31 mouse cellular contexts compared by ENCODE assay signal in genomic region chr12:73529590-73529989, GRCm38 (mm10). TPM values are rescaled to one million over a fixed set of nuclear protein-coding genes. Genes with fewer than 3 reads are reported as not detected.
DNase-seq lines count a peak whose midpoint lies in the region; ATAC-seq and TF ChIP-seq lines count a peak whose summit lies in the region.
"Had no signal": no experiment of that assay in that cellular context is flagged by ENCODE, and none has a peak within 500 bp of the region (broad histone marks: within the 10 kb centered on the region; RNA-seq: fewer than 3 reads in every experiment).

No protein-coding gene starts in this region.

- no peaks in the 10 kb centered on the region for H3K36me3 ChIP-seq in lung, embryonic 14.5 days (ENCODE audit: insufficient read depth)
- H3K36me3 ChIP-seq in intestine, embryonic 14.5 days (ENCODE audit: control insufficient read depth, insufficient read depth, low read length) = no peaks in the 10 kb centered on the region
- H3K36me3 ChIP-seq in limb, embryonic 11.5 days (ENCODE audit: control insufficient read depth, insufficient read depth, low read length) = no peaks in the 10 kb centered on the region
- H3K36me3 ChIP-seq: embryonic facial prominence, embryonic 15.5 days; forebrain, embryonic 12.5 days; G1E; heart, embryonic 10.5 days; heart, embryonic 15.5 days; hindbrain, embryonic 12.5 days; liver, embryonic 12.5 days; neural tube, embryonic 15.5 days had no signal

- ATAC-seq in lung, embryonic 14.5 days (ENCODE audit: insufficient read depth) = no peak
- ATAC-seq in intestine, embryonic 14.5 days (replicated peaks; ENCODE audit: low FRiP score, low TSS enrichment, low read depth) = 0 out of 2 replicates have a peak, but pooled peaks have one; percentile 23
- no peak for ATAC-seq in limb, embryonic 11.5 days (ENCODE audit: insufficient number of reproducible peaks, low FRiP score, low TSS enrichment, low read depth)
- ATAC-seq: forebrain, postnatal 0 days; hindbrain, postnatal 0 days; liver, embryonic 12.5 days; liver, postnatal 0 days had no signal

- H3K27ac ChIP-seq in lung, embryonic 14.5 days (ENCODE audit: low read depth) = no peak overlapping the region
- H3K27ac ChIP-seq in intestine, embryonic 14.5 days (ENCODE audit: low read depth) = no peak overlapping the region
- H3K27ac ChIP-seq in limb, embryonic 11.5 days (replicated peaks; ENCODE audit: low read depth, low read length) = peak overlapping the region; percentile 56; the same call in 1 of the 2 replicates
- H3K27ac ChIP-seq in cerebellum, adult 2 months (ENCODE audit: insufficient read depth, low read length) = no peak overlapping the region
- H3K27ac ChIP-seq: embryonic facial prominence, embryonic 15.5 days; forebrain, embryonic 12.5 days; heart, embryonic 10.5 days; heart, embryonic 15.5 days; hindbrain, embryonic 12.5 days; hindbrain, postnatal 0 days; liver, embryonic 12.5 days; neural tube, embryonic 15.5 days had no signal

- H3K27me3 ChIP-seq in lung, embryonic 14.5 days (ENCODE audit: insufficient read depth, low read length) = peaks cover 9% of the 10 kb centered on the region; the same call in 1 of the 2 replicates
- 0 out of 2 replicates have a peak, but pooled peaks cover 5% of the 10 kb centered on the region for H3K27me3 ChIP-seq in intestine, embryonic 14.5 days (replicated peaks; ENCODE audit: control insufficient read depth, insufficient read depth, low read length)
- H3K27me3 ChIP-seq in limb, embryonic 11.5 days (ENCODE audit: control insufficient read depth, insufficient read depth, low read length) = no peaks in the 10 kb centered on the region
- no peaks in the 10 kb centered on the region; the same call in 1 of the 2 replicates for H3K27me3 ChIP-seq in cerebellum, adult 2 months (ENCODE audit: control insufficient read depth, insufficient read depth, low read length)
- H3K27me3 ChIP-seq: forebrain, embryonic 12.5 days; hindbrain, embryonic 12.5 days; neural tube, embryonic 15.5 days had no signal

- no peak for DNase-seq in lung, embryonic 14.5 days
- no peak for DNase-seq in lung, postnatal 14 days
- DNase-seq in R1 (ENCODE audit: low read depth, low spot score) = peak; percentile 43
- DNase-seq in intestine, embryonic 14.5 days (ENCODE audit: low spot score) = no peak
- DNase-seq in limb, embryonic 11.5 days (ENCODE audit: low spot score) = no peak
- DNase-seq in kidney, adult 8-10 months = no peak
- no peak for DNase-seq in cerebellum, adult 2 months
- no peak for DNase-seq in layer of hippocampus, postnatal 36 days
- DNase-seq: adrenal gland, postnatal 14 days; cerebellum, adult 11 months; cerebellum, adult 9-11 months; forebrain, postnatal 0 days; gastrocnemius, postnatal 10 days; heart, postnatal 36 days; kidney, adult 18-20 months; kidney, postnatal 4 days; liver, postnatal 0 days; midbrain, embryonic 14.5 days; retina, postnatal 1 day; right cerebral cortex, postnatal 14 days; spleen, adult 18-20 months; thymus, postnatal 14 days had no signal

- no peaks in the 10 kb centered on the region for H3K9me3 ChIP-seq in lung, embryonic 14.5 days (ENCODE audit: low read depth, low read length)
- H3K9me3 ChIP-seq in intestine, embryonic 14.5 days (ENCODE audit: control insufficient read depth, low read length) = no peaks in the 10 kb centered on the region
- H3K9me3 ChIP-seq in limb, embryonic 11.5 days (ENCODE audit: control insufficient read depth, low read length) = no peaks in the 10 kb centered on the region
- H3K9me3 ChIP-seq: embryonic facial prominence, embryonic 15.5 days; forebrain, embryonic 12.5 days; G1E; heart, embryonic 10.5 days; heart, embryonic 15.5 days; hindbrain, embryonic 12.5 days; liver, embryonic 12.5 days; neural tube, embryonic 15.5 days had no signal

- no peak for TF ChIP-seq CTCF in lung, embryonic 14.5 days (IDR thresholded peaks at IDR 0.05; ENCODE audit: low read depth)
- no peak for TF ChIP-seq CTCF in cerebellum, adult 2 months (IDR thresholded peaks at IDR 0.05; ENCODE audit: borderline replicate concordance, insufficient read depth, low read depth, low read length)

- no peak overlapping the region for H3K9ac ChIP-seq in lung, embryonic 14.5 days
- no peak overlapping the region for H3K9ac ChIP-seq in intestine, embryonic 14.5 days (ENCODE audit: low read length)
- H3K9ac ChIP-seq in limb, embryonic 11.5 days (ENCODE audit: low read length) = no peak overlapping the region
- H3K9ac ChIP-seq: embryonic facial prominence, embryonic 15.5 days; forebrain, embryonic 12.5 days; forebrain, postnatal 0 days; heart, embryonic 15.5 days; hindbrain, embryonic 12.5 days; liver, embryonic 12.5 days; liver, postnatal 0 days; neural tube, embryonic 15.5 days had no signal

- 52% methylated on average over 11 of the region's 11 CpGs for WGBS in lung, embryonic 14.5 days
- WGBS in intestine, embryonic 14.5 days = 62% methylated on average over 11 of the region's 11 CpGs
- WGBS in limb, embryonic 11.5 days = 54% methylated on average over 11 of the region's 11 CpGs
- 88% methylated on average over 11 of the region's 11 CpGs for whole genome bisulfite sequencing in cerebellum, adult 2 months

- no peak for TF ChIP-seq POLR2A in cerebellum, adult 2 months (IDR thresholded peaks at IDR 0.05; ENCODE audit: borderline replicate concordance, insufficient read depth, low read length)

- no peak overlapping the region for H3K4me3 ChIP-seq in lung, embryonic 14.5 days (ENCODE audit: low read depth, low read length)
- H3K4me3 ChIP-seq in intestine, embryonic 14.5 days (ENCODE audit: low read depth, low read length) = no peak overlapping the region
- no peak overlapping the region for H3K4me3 ChIP-seq in limb, embryonic 11.5 days (ENCODE audit: low read depth, low read length)
- H3K4me3 ChIP-seq in cerebellum, adult 2 months (replicated peaks; ENCODE audit: insufficient read depth, low read depth, low read length) = no peak overlapping the region
- H3K4me3 ChIP-seq: embryonic facial prominence, embryonic 15.5 days; forebrain, embryonic 12.5 days; heart, embryonic 10.5 days; heart, embryonic 15.5 days; hindbrain, embryonic 12.5 days; liver, embryonic 12.5 days; neural tube, embryonic 15.5 days had no signal

- H3K4me1 ChIP-seq in lung, embryonic 14.5 days (ENCODE audit: insufficient read depth) = no peaks in the 10 kb centered on the region; the same call in 1 of the 2 replicates
- H3K4me1 ChIP-seq in intestine, embryonic 14.5 days (replicated peaks; ENCODE audit: control insufficient read depth, insufficient read depth, low read length) = no peaks in the 10 kb centered on the region; the same call in 1 of the 2 replicates
- H3K4me1 ChIP-seq in limb, embryonic 11.5 days (ENCODE audit: control insufficient read depth, insufficient read depth, low read length) = peaks cover 35% of the 10 kb centered on the region
- H3K4me1 ChIP-seq in cerebellum, adult 2 months (ENCODE audit: control insufficient read depth, insufficient read depth, low read length) = no peaks in the 10 kb centered on the region
- H3K4me1 ChIP-seq: heart, embryonic 15.5 days; liver, embryonic 12.5 days had no signal

- H3K4me2 ChIP-seq in lung, embryonic 14.5 days = 0 out of 2 replicates have a peak overlapping the region, but pooled peaks have one; percentile 12
- no peak overlapping the region for H3K4me2 ChIP-seq in intestine, embryonic 14.5 days (ENCODE audit: low read length)
- H3K4me2 ChIP-seq in limb, embryonic 11.5 days (ENCODE audit: low read depth, severe bottlenecking) = peak overlapping the region; percentile 22; the same call in 1 of the 2 replicates
- H3K4me2 ChIP-seq: embryonic facial prominence, embryonic 15.5 days; forebrain, embryonic 12.5 days; heart, embryonic 15.5 days; liver, embryonic 12.5 days; neural tube, embryonic 15.5 days had no signal

RNA-seq across cellular contexts. Expression of gene Tmem30b, which starts 16.6 kb away (rescaled TPM):
- 4.0 and 5.1 TPM in 2 replicates for polyA plus RNA-seq in lung, embryonic 14.5 days (2014; fragmentation: Nextera tagmentation; extraction: Ambion mirVana)
- 34.5 and 41.3 TPM in 2 replicates for polyA plus RNA-seq in intestine, embryonic 14.5 days (2014; fragmentation: Nextera tagmentation; extraction: Ambion mirVana)
- polyA plus RNA-seq in limb, embryonic 11.5 days (2014; fragmentation: Nextera tagmentation; extraction: Ambion mirVana) = 22.9 and 25.0 TPM in 2 replicates
- polyA plus RNA-seq in cerebellum, adult 2 months (2012; rRNA removed) = 0.62 and 0.97 TPM in 2 replicates
- total RNA-seq in layer of hippocampus, postnatal 36 days (2021) = not detected
- polyA plus RNA-seq: G1E had no signal

RNA-seq across cellular contexts. Expression of gene Prkch, which starts 55.0 kb away (rescaled TPM):
- polyA plus RNA-seq in lung, embryonic 14.5 days (2014; fragmentation: Nextera tagmentation; extraction: Ambion mirVana) = 16.2 and 18.0 TPM in 2 replicates
- 8.0 and 8.3 TPM in 2 replicates for polyA plus RNA-seq in intestine, embryonic 14.5 days (2014; fragmentation: Nextera tagmentation; extraction: Ambion mirVana)
- 8.8 and 9.6 TPM in 2 replicates for polyA plus RNA-seq in limb, embryonic 11.5 days (2014; fragmentation: Nextera tagmentation; extraction: Ambion mirVana)
- 3.2 and 3.4 TPM in 2 replicates for polyA plus RNA-seq in cerebellum, adult 2 months (2012; rRNA removed)
- 1 to 10 TPM; 3.0 to 3.6 TPM for total RNA-seq in layer of hippocampus, postnatal 36 days (2021)
- polyA plus RNA-seq: G1E had no signal
